Mouse (Mus musculus) heart, embryonic 16.5 days (tissue): ENCODE results near the gene Sstr2. TPM values are rescaled to one million over a fixed set of nuclear protein-coding genes. Genes with fewer than 3 reads are reported as not detected.

ENCODE experiments used
- ATAC-seq: fragments of 200-750 bp; cut with Nextera tagmentation; replicated peaks from 2 replicates; pipeline ENCODE4 v1.8.0; 2017; ENCODE audit warnings: moderate number of reproducible peaks; ENCODE audit not compliant: insufficient read depth, low FRiP score; ENCODE audit errors: extremely low read depth
- H3K27ac ChIP-seq: fragments of 300-500 bp; sonication (generic); 2 replicates; pipeline ENCODE4 v1.5.1; 2014; ENCODE audit warnings: mild to moderate bottlenecking, low read length, control low read depth, moderate library complexity
- H3K27me3 ChIP-seq: fragments of 300-500 bp; sonication (generic); 2 replicates; pipeline ENCODE4 v1.6.1; 2014; ENCODE audit warnings: low read length, mixed read lengths; ENCODE audit not compliant: control insufficient read depth, insufficient read depth
- H3K36me3 ChIP-seq: fragments of 300-500 bp; sonication (generic); 2 replicates; pipeline ENCODE4 v1.6.1; 2014; ENCODE audit not compliant: control insufficient read depth, insufficient read depth
- H3K4me1 ChIP-seq: fragments of 300-500 bp; sonication (generic); 2 replicates; pipeline ENCODE4 v1.6.1; 2014; ENCODE audit warnings: low read length, mixed read lengths; ENCODE audit not compliant: control insufficient read depth, insufficient read depth
- H3K4me2 ChIP-seq: fragments of 300-500 bp; sonication (generic); 2 replicates; pipeline ENCODE4 v1.6.1; 2014; ENCODE audit warnings: low read depth, mild to moderate bottlenecking, control low read depth, low read length
- H3K4me3 ChIP-seq: fragments of 300-500 bp; sonication (generic); 2 replicates; pipeline ENCODE4 v1.5.1; 2014; ENCODE audit warnings: mild to moderate bottlenecking, control low read depth, low read length
- H3K9ac ChIP-seq: fragments of 300-500 bp; sonication (generic); 2 replicates; pipeline ENCODE4 v1.6.1; 2014; ENCODE audit warnings: low read length, control low read depth
- H3K9me3 ChIP-seq: fragments of 300-500 bp; sonication (generic); replicated peaks from 2 replicates; pipeline ENCODE4 v1.6.1; 2016; ENCODE audit warnings: low read length; ENCODE audit not compliant: control insufficient read depth
- WGBS: fragments of 180-500 bp; shearing (Covaris S2); extraction: QIAGEN DNeasy Blood & Tissue Kit; methylation state at CpG from one replicate; pipeline ENCODE4 v1.1.7; 2014; 5-methylcytosine and 5-hydroxymethylcytosine counted together
- polyA plus RNA-seq: library from polyadenylated mRNA; unstranded; fragments of >200 nt; fragmentation: Nextera tagmentation; extraction: Ambion mirVana; gene quantifications from 2 replicates; pipeline ENCODE4 v1.2.1, GENCODE M21; 2015

The Sstr2 gene
- polyA plus RNA-seq, 1 experiment from 2014 or later, result 2.6 TPM

DNA sequence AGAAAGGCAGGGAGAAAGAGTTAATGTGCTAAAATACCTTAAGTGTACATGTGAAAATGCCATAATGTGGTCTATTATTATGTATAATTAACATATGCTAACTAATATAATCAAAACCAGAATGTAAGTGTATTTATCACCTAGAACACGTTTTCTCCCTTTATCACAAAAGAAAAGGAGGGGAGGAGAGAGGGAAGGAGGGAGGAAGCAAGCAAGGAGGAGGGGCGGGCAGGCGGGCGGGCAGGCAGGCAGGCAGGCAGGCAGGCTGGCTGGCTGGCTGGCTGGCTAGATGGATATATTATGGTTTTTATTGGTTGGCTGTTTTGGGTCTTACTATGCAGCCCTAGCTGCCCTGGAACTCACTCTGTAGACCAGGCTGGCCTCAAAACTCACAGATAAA is 50.6 kb downstream of the Sstr2 start:
- Histone ChIP-seq H3K4me1 (peaks cover 35% of the 10 kb centered on the region), H3K9ac (no peak overlapping the region), H3K4me2 (no peak overlapping the region), H3K27me3 (no peaks in the 10 kb centered on the region), H3K27ac (no peak overlapping the region), H3K9me3 (no peaks in the 10 kb centered on the region), H3K36me3 (peaks cover 17% of the 10 kb centered on the region), H3K4me3 (no peak overlapping the region)
- ATAC-seq, result no peak
- WGBS, result 79% methylated on average over 4 of the region's 4 CpGs

DNA sequence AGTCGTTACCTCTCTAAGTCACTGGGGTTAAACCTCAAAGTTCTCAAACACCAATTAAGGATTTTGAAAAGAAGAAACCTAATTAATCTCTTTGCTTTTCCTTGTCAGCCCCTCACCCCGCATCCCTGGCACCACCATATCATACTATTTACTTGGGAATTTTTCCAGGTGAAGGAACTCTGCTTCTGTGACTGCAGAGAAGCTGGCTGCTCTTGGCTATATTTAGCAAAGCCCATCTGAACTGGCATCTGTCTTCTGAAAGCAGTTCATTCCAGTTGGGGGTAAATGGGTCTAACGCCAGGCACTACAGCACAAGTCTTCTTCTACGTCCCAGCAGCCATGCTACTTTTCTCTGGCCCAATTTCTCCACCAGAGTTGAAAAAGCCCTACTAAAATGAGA is 54.5 kb downstream of the Sstr2 start:
- H3K9ac ChIP-seq, result peak overlapping the region; percentile 26; the same call in 1 of the 2 replicates
- no peak overlapping the region for H3K4me3 ChIP-seq
- no peaks in the 10 kb centered on the region for H3K9me3 ChIP-seq
- peaks cover 24% of the 10 kb centered on the region for H3K4me1 ChIP-seq
- 57% methylated on average over 4 of the region's 4 CpGs for WGBS
- ATAC-seq, result no peak
- peak overlapping the region; percentile 38 for H3K4me2 ChIP-seq
- peaks cover 35% of the 10 kb centered on the region for H3K36me3 ChIP-seq
- H3K27me3 ChIP-seq, result no peaks in the 10 kb centered on the region
- H3K27ac ChIP-seq, result peak overlapping the region; percentile 80

DNA sequence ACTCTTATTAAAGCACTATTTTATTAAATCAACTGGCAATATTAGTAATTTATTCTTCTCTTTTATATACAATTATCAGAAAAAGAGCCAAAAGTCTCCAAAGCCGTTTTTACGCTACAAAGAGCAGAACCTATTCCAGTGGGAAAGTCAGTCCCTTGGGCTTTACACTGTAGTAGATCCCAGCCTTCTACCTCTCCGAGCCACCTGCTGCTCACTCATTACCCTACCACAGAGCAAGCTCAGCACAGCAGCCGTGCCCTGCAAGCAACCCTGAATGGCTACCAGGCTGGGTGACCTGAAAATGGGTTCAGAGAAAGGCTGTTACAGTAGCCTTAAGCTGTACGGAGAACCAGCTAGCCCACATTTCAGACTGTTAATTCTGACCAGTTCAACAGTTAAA is 55.5 kb downstream of the Sstr2 start:
- peaks cover 33% of the 10 kb centered on the region for H3K36me3 ChIP-seq

More for the DNA sequence above, 55.5 kb downstream of the Sstr2 start:
- Histone ChIP-seq H3K9me3 (no peaks in the 10 kb centered on the region), H3K27me3 (no peaks in the 10 kb centered on the region), H3K4me2 (no peak overlapping the region), H3K4me3 (no peak overlapping the region), H3K9ac (no peak overlapping the region), H3K4me1 (peaks cover 26% of the 10 kb centered on the region), H3K27ac (no peak overlapping the region)
- no peak for ATAC-seq
- WGBS, result 82% methylated on average over 5 of the region's 5 CpGs

Other genes with a start within 250 kb of the Sstr2 start
- 15.5 and 18.6 TPM in 2 replicates for gene Cog1, start 29.8 kb downstream of the Sstr2 start, polyA plus RNA-seq
- gene Slc39a11, start 30.7 kb downstream of the Sstr2 start, polyA plus RNA-seq, result 11.9 and 16.2 TPM in 2 replicates
- 39.6 and 41.1 TPM in 2 replicates for gene Fam104a, start 64.8 kb downstream of the Sstr2 start, polyA plus RNA-seq
- 14.8 and 16.8 TPM in 2 replicates for gene D11Wsu47e, start 65.1 kb downstream of the Sstr2 start, polyA plus RNA-seq
- gene Cpsf4l, start 90.7 kb downstream of the Sstr2 start, polyA plus RNA-seq, result 4.6 and 13.3 TPM in 2 replicates
- 25.1 and 30.2 TPM in 2 replicates for gene Cdc42ep4, start 132.5 kb downstream of the Sstr2 start, polyA plus RNA-seq